Mouse (Mus musculus): ENCODE data around the gene Cmc1. TPM values are rescaled to one million over a fixed set of nuclear protein-coding genes. Genes with fewer than 3 reads are reported as not detected.

The Cmc1 gene
- 10 to 100 TPM; 13.8 TPM for total RNA-seq (2021)
- long read RNA-seq, experiment 1, transcript Cmc1-201 (4 exons, 1,169 nt), result major isoform, 13 of 13 reads
- long read RNA-seq, experiment 1, partial matches to known transcripts, result 0 of 13 reads
- long read RNA-seq, experiment 1, other reads (novel, unspliced or antisense), result 0 of 13 reads
- long read RNA-seq, experiment 2, transcript Cmc1-201 (4 exons, 1,169 nt), result major isoform, 16 of 21 reads
- long read RNA-seq, experiment 2, partial matches to known transcripts, result 2 of 21 reads
- long read RNA-seq, experiment 2, other reads (novel, unspliced or antisense), result 3 of 21 reads

DNA sequence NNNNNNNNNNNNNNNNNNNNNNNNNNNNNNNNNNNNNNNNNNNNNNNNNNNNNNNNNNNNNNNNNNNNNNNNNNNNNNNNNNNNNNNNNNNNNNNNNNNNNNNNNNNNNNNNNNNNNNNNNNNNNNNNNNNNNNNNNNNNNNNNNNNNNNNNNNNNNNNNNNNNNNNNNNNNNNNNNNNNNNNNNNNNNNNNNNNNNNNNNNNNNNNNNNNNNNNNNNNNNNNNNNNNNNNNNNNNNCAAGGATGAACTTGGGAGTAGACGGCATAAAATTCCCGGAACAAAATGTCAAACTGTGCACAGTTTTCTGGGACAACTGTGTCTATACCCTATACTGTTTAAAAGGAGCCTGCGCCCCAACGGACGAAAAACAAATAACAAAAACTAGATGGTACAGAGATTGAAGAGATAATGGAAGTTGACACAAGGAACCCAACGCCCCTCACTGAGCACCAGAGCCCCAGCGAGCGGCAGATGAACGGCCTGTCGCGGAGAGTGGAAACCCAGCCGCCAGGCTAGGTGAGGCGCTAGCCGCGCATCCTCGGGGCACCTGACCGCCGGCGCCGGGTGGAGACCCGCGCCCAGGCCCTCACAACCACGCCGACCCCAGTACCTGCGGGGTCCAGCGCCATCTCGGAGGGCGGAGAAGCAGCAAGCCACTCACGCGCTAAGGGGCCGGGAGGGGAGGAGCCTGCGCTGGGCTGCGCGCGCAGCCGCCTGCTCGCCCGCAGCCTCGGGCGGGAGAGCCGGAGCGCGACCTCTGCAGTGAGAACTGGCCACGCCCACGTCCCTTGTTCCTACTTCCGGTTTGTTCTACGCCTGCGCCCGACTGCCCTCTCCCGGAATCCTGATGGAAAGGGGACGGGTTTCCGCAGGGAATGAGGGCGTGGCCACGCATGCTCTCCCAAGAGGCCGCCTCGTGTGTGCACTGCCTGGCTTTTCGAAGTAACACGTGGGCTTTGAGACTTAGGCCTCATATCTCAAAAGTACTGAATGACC lies at the start of gene Cmc1:
Gene Cmc1 (minus strand): TSS at position 771 of the 996 bp plus-strand sequence.
- DNase-seq (ENCODE audit: low spot score in 2 of 2), result peak; percentile 95 to 96

DNA sequence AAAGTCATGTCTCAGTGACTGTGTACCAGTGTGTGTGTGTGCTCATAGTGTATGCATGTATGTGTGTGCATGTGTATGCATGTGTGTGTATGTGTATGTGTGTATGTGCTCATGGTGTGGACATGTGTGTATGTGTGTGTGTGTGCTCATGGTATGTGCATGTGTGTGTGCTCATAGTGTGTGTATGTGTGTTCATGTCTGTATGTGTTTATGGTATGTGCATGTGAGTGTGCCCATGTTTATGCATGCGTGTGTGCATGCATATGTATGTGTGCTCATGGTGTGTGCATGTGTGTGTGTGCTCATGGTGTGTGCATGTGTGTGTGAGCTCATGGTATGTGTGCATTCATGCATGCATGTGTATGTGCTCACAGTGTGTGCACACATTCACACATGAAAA lies 48.6 kb upstream of the Cmc1 start:
- no peak for DNase-seq (ENCODE audit: low spot score in 2 of 2)

- DNase-seq (ENCODE audit: low spot score in 2 of 2), result no peak
These were observed 46.8 kb upstream of the Cmc1 start for GRCm38 (mm10) chr9:118196661-118197390.

- no peak for DNase-seq (ENCODE audit: low spot score in 2 of 2)
These were observed 43.3 kb upstream of the Cmc1 start for GRCm38 (mm10) chr9:118193263-118193662.

- DNase-seq (ENCODE audit: low spot score in 2 of 2), result no peak
These were observed 41.3 kb upstream of the Cmc1 start for GRCm38 (mm10) chr9:118191276-118191675.

DNA sequence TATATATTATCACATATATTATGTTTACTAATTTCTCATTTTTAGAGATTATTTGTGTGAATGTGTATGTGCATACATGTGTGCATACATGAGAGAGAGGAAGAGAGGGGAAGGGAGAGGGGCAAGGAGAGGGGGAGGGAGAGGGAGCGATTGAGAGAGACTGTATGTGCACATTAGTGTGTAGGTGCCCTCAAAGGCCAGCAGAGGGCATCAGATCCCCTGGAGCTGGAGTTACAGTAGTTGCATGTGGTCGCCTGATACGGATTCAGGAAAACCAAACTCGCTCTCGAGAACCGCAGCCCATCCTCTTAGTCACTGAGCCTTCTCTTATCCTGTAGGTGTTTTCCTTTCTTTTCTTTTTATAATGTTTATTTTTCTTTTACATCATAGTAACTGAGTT lies 38.4 kb upstream of the Cmc1 start:
- DNase-seq (ENCODE audit: low spot score in 2 of 2), result no peak

- no peak for DNase-seq (ENCODE audit: low spot score in 2 of 2)
These were observed 37.4 kb upstream of the Cmc1 start for GRCm38 (mm10) chr9:118187420-118187819.

DNA sequence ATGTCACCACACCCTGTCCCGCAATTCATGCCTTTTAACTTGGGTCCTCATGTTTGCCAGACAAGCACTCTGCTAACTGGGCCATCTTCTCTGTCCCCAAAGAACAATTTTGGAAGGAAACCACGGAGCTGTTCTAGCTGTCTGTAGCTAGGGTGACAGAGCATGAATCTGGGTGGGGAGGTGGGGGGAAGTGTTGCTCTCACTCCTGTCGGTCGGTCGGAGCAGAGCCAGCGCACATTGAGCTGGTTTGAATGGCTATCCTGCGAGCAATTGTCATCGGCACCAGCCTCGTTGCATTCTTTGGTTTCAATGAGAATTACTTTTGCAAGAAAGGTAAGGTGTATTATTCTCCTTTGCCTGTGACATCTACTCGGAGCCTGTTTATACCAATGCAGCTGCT lies 36.8 kb upstream of the Cmc1 start:
- no peak for DNase-seq (ENCODE audit: low spot score in 2 of 2)

DNA sequence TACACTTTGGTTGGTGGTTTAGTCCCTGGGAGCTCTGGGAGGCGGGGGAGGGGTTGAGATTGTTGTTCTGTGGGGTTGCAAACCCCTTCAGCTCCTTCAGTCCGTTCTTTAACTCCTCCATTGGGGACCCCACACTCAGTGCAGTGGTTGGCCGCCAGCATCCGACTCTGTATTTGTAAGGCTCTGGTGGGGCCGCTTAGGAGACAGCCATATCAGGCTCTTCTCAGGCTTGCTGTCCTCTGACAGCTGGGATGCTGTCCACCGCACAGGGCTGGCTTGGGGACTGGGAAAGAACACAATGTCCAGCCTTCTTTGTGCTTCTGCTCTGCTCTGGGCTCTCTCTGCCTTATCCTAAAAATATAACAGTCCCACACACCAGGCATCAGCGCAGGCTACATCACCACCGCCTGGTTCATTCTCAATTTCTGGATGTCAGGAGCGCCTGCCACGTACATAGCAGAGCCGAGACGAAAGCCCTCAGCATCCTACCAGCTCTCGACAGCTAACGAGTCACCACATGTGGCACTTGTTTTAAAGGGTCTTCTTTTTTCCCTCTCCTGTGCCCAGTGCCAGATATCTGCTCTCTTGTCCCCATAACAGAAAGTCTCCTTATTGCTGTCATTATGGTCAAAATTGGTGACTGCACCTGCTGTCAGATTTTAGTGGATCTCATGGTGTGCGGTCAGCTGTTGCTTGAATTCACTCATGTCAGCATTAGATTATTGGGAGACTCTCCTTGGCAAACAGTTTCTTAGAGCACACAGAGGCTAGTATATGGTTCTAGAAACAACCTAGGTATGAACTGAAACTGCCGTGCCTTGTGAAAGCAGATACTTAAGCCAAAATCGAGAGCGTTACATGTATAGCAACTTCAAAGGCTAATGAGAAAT lies 29.4 kb upstream of the Cmc1 start:
- no peak for DNase-seq (ENCODE audit: low spot score in 2 of 2)

DNA sequence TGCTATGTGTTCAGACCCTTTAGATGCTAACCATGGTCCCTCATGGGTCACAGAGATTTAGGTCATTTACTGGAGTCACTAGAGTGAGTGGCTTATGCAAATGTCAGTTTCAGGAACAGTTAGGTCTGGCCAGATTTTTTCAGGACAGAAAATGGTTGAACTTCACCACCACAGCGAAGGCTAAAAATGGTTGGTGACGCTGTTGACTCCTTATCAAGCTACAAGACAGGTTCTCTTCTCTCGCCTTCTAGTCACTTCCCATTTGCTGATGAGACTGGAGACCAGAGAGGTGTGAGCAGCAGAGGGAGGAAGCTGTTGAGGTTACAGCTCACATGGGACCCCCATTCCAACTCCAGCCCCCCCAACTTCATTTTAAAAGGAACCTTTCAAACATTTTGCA lies 26.7 kb upstream of the Cmc1 start:
- no peak for DNase-seq (ENCODE audit: low spot score in 2 of 2)

GRCm38 (mm10) chr9:118175411-118175810 lies 25.4 kb upstream of the Cmc1 start:
- no peak for DNase-seq (ENCODE audit: low spot score in 2 of 2)

DNA sequence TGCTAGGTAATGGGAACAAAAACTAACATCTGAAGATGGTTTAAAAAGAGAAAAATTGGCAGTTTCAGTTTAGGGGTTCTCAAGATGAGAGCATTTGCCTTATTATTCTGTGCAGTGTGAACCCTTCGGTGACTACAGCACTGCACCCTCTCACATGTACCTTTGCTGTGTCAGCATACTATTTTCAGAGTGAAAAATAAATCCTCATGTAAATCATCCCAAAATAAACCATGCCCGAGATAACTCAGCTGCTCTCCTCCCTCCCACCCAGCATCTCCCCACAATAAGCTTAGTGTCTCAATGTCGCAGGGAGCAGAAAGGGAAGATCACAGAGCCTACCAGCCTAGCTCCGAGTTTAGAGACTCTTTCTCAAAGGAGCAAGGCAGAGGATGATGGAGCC lies 23.1 kb upstream of the Cmc1 start:
- no peak for DNase-seq (ENCODE audit: low spot score in 2 of 2)

DNA sequence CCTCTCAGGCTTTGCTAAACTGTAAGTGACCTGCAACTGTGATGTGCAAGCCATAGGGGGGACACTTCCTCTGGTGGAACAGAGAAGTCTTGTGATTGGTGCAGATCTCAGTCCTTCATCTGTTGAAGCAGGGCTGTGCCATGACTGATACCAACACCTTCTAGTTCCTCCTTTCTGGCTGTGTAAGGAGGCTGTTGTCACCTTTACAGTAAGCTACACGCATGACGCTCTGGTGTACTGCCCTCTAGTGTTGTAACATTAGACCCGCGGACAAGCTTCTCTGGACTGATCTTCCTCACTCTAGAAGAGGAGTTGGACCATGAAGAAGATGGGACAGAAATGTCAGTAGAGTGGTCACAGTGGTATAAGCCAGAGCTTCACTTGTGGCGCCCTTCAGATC lies 18.6 kb upstream of the Cmc1 start:
- no peak for DNase-seq (ENCODE audit: low spot score in 2 of 2)

DNA sequence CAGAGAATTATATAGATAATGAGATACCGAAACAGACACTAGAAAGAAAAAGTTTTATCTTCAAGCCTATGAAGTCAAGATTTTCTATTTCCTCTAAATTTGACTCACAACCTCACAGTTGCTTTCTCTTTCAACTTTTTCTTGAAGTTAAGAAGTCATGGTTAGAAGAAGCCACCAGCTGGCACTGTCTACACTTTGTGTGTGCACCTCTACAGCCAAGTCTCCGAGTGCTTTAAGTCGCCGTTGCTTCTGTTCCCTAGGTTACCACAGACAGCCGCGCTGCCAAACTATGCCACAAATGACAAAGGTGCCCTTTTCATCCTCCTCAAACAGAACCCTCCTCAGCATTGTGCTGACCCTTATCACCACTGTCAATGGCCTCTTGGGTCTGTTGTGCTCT lies 17.6 kb upstream of the Cmc1 start:
- no peak for DNase-seq (ENCODE audit: low spot score in 2 of 2)

- no peak for DNase-seq (ENCODE audit: low spot score in 2 of 2)
These were observed 11.6 kb upstream of the Cmc1 start for GRCm38 (mm10) chr9:118161536-118161935.

DNA sequence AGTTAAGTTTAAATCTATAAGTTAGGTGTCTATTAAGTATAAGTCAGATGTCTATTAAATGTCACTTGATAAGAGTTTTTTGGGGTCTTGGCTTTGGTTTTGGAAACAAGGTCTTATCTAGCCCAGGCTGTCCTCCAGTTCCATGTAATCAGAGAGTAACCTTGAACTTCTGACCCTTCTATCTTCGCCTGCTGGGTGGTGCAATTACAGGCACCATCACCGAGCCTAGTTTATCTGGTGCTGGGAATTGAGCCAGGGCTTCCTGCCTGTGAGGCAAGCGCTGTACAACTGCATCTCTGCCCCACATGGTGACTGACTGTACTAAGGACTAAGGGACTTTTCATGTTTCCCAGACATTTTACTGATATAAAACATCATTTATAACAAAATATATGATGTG lies 10.0 kb upstream of the Cmc1 start:
- DNase-seq (ENCODE audit: low spot score in 2 of 2), result no peak

DNA sequence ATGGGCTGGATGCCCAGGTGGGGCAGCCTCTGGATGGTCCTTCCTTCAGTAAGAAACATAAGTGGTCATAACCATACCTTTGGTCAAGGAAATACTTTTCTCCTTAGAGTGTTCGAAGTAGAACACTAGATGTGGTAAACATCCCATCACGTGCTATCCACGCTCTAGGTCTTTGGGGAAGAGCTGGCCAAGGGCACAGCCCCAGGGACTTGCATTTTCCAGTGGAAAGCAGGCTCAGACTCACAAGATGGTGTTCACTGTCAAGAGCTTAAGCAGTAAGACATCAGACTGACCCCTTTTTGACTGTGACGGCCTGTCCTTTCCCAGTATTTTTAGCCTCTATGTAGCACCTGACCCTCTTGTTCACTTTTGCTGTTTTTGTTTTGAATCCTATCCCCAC lies 8.2 kb upstream of the Cmc1 start:
- no peak for DNase-seq (ENCODE audit: low spot score in 2 of 2)

- no peak for DNase-seq (ENCODE audit: low spot score in 2 of 2)
These were observed 7.3 kb upstream of the Cmc1 start for GRCm38 (mm10) chr9:118157234-118157633.

DNA sequence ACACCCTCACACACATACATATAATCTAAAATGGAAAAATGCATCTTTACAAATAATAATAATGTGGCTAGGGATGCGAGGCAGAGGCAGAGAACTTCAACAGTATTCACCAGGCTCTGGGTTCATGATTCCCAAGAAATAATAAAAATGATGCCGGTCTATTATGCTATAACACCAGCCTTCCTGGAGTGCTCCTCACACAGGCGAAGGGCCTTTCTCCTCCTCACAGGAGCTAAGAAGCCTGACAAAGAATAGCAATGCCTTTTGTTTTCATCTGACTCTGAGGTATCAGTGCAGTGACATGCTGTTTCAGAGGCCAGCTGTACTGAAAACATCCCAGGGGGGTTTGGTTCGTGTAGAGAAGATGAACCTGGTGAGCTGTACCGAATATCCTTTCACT lies 4.7 kb upstream of the Cmc1 start:
- no peak for DNase-seq (ENCODE audit: low spot score in 2 of 2)

GRCm38 (mm10) chr9:118151221-118151507 lies 1.2 kb upstream of the Cmc1 start:
- no peak for DNase-seq (ENCODE audit: low spot score in 2 of 2)

All from left cerebral cortex, adult 18-20 months (tissue).